Mouse (Mus musculus) liver, adult 2 months (tissue): Measurements from ENCODE around the gene Asic4. TPM values are rescaled to one million over a fixed set of nuclear protein-coding genes. Genes with fewer than 3 reads are reported as not detected.

ENCODE experiments used
- DNase-seq: peaks from one replicate; pipeline ENCODE4 v3.0.0-alpha.2; 2011; ENCODE audit warnings: low read depth, low spot score; ENCODE audit errors: extremely low read depth
- H3K27ac ChIP-seq: fragments of 200-500 bp; replicated peaks from 2 replicates; pipeline ENCODE4 v1.5.1; 2012; ENCODE audit warnings: low read depth, mild to moderate bottlenecking, control low read depth, inconsistent platforms, low read length; ENCODE audit not compliant: insufficient read depth
- H3K27me3 ChIP-seq: fragments of 200-500 bp; 2 replicates; pipeline ENCODE4 v1.6.1; 2012; ENCODE audit warnings: mild to moderate bottlenecking, moderate library complexity, low read length, inconsistent platforms; ENCODE audit not compliant: control insufficient read depth, insufficient read depth
- H3K36me3 ChIP-seq: fragments of 200-500 bp; 2 replicates; pipeline ENCODE4 v1.6.1; 2012; ENCODE audit warnings: low read length, inconsistent platforms; ENCODE audit not compliant: control insufficient read depth, insufficient read depth
- H3K4me1 ChIP-seq: fragments of 200-500 bp; 2 replicates; pipeline ENCODE4 v1.6.1; 2011; ENCODE audit warnings: low read length; ENCODE audit not compliant: control insufficient read depth, insufficient read depth
- H3K4me3 ChIP-seq: fragments of 200-500 bp; 2 replicates; pipeline ENCODE4 v1.5.1; 2011; ENCODE audit warnings: low read depth, mild to moderate bottlenecking, control low read depth, low read length, moderate library complexity; ENCODE audit not compliant: insufficient read depth
- H3K79me2 ChIP-seq: fragments of 200-500 bp; 2 replicates; pipeline ENCODE4 v1.6.1; 2012; ENCODE audit warnings: inconsistent platforms, mild to moderate bottlenecking, low read length, moderate library complexity; ENCODE audit not compliant: control insufficient read depth, insufficient read depth
- H3K9ac ChIP-seq: fragments of 200-500 bp; 2 replicates; pipeline ENCODE4 v1.6.1; 2012; ENCODE audit warnings: low read depth, mild to moderate bottlenecking, control low read depth, inconsistent platforms, low read length
- CTCF ChIP-seq: fragments of 200-500 bp; IDR thresholded peaks from 2 replicates; pipeline ENCODE4 v1.5.1; 2011; ENCODE audit warnings: low read depth, low read length, control low read depth
- POLR2A ChIP-seq: fragments of 200-500 bp; IDR thresholded peaks from 2 replicates; pipeline ENCODE4 v1.6.1; 2011; ENCODE audit warnings: low read length, control low read depth; ENCODE audit not compliant: insufficient read depth; ENCODE audit errors: extremely low read depth
- WGBS: fragments of 180-500 bp; shearing (Covaris S2); methylation state at CpG from one replicate; pipeline ENCODE4 v1.1.7; 2018; 5-methylcytosine and 5-hydroxymethylcytosine counted together
- polyA plus RNA-seq: library from polyadenylated mRNA; depleted of rRNA; stranded (reverse); fragments of >200 nt; gene quantifications from 2 replicates; pipeline ENCODE4 v1.2.3, GENCODE M21; 2012
- total RNA-seq: library from RNA; depleted of rRNA; stranded (reverse); fragments of >200 nt; gene quantifications from 2 replicates; pipeline ENCODE4 v1.2.3, GENCODE M21; 2014

Asic4 gene
- total and polyA plus RNA-seq, 2 experiments = not detected

- TF ChIP-seq POLR2A (no peak), CTCF (peak; percentile 42)
- DNase-seq = no peak
- Histone ChIP-seq H3K27me3 (peaks cover 9% of the 10 kb centered on the region), H3K9ac (no peak overlapping the region), H3K4me1 (no peaks in the 10 kb centered on the region), H3K27ac (no peak overlapping the region), H3K79me2 (no peaks in the 10 kb centered on the region), H3K4me3 (no peak overlapping the region), H3K36me3 (no peaks in the 10 kb centered on the region)
- WGBS = 23% methylated on average over 14 of the region's 14 CpGs
Measured at GRCm38 (mm10) chr1:75456746-75457564, 6.7 kb downstream of the Asic4 start.

- Histone ChIP-seq H3K79me2 (no peaks in the 10 kb centered on the region), H3K27me3 (peaks cover 14% of the 10 kb centered on the region), H3K9ac (no peak overlapping the region), H3K36me3 (no peaks in the 10 kb centered on the region), H3K4me1 (no peaks in the 10 kb centered on the region), H3K4me3 (no peak overlapping the region), H3K27ac (no peak overlapping the region)
- WGBS = 10% methylated on average over 8 of the region's 10 CpGs
- DNase-seq = no peak
- TF ChIP-seq POLR2A = no peak
- no peak for TF ChIP-seq CTCF
Measured at GRCm38 (mm10) chr1:75457710-75458024, 7.4 kb downstream of the Asic4 start.

GRCm38 (mm10) chr1:75458025-75458788, 8.0 kb downstream of the Asic4 start:
- H3K27me3 ChIP-seq = peaks cover 14% of the 10 kb centered on the region
- no peaks in the 10 kb centered on the region for H3K4me1 ChIP-seq
- TF ChIP-seq POLR2A = no peak
- no peak for TF ChIP-seq CTCF
- H3K36me3 ChIP-seq = no peaks in the 10 kb centered on the region
- no peaks in the 10 kb centered on the region for H3K79me2 ChIP-seq
- H3K4me3 ChIP-seq = no peak overlapping the region; the same call in 1 of the 2 replicates
- DNase-seq = no peak
- H3K27ac ChIP-seq = no peak overlapping the region
- H3K9ac ChIP-seq = no peak overlapping the region
- WGBS = 6% methylated on average over 42 of the region's 42 CpGs

GRCm38 (mm10) chr1:75458789-75459684, 8.8 kb downstream of the Asic4 start:
- H3K27me3 ChIP-seq = peaks cover 14% of the 10 kb centered on the region
- H3K9ac ChIP-seq = no peak overlapping the region
- no peaks in the 10 kb centered on the region for H3K79me2 ChIP-seq
- H3K36me3 ChIP-seq = no peaks in the 10 kb centered on the region
- no peak for DNase-seq
- no peak overlapping the region for H3K4me3 ChIP-seq
- H3K27ac ChIP-seq = no peak overlapping the region
- TF ChIP-seq POLR2A (no peak), CTCF (no peak)
- H3K4me1 ChIP-seq = no peaks in the 10 kb centered on the region
- 8% methylated on average over 23 of the region's 23 CpGs for WGBS

GRCm38 (mm10) chr1:75460297-75460696, 10.1 kb downstream of the Asic4 start:
- Histone ChIP-seq H3K36me3 (no peaks in the 10 kb centered on the region), H3K9ac (no peak overlapping the region), H3K4me3 (no peak overlapping the region), H3K79me2 (no peaks in the 10 kb centered on the region), H3K4me1 (no peaks in the 10 kb centered on the region), H3K27me3 (peaks cover 14% of the 10 kb centered on the region), H3K27ac (no peak overlapping the region)
- no peak for DNase-seq
- TF ChIP-seq POLR2A = no peak
- no peak for TF ChIP-seq CTCF
- 64% methylated on average over 7 of the region's 7 CpGs for WGBS
